Mouse (Mus musculus) limb, embryonic 15.5 days (tissue): ENCODE measurements around the gene Gh. TPM values are rescaled to one million over a fixed set of nuclear protein-coding genes. Genes with fewer than 3 reads are reported as not detected.

ENCODE experiments used
- ATAC-seq: fragments of 200-750 bp; cut with Nextera tagmentation; 2 replicates; pipeline ENCODE4 v1.8.0; 2017; ENCODE audit warnings: low read depth, moderate TSS enrichment; ENCODE audit not compliant: insufficient number of reproducible peaks, low FRiP score, low TSS enrichment
- H3K27ac ChIP-seq: fragments of 300-500 bp; sonication (generic); 2 replicates; pipeline ENCODE4 v1.5.1; 2015; ENCODE audit warnings: moderate library complexity, mild to moderate bottlenecking, inconsistent platforms
- H3K27me3 ChIP-seq: fragments of 300-500 bp; sonication (generic); 2 replicates; pipeline ENCODE4 v1.6.1; 2015; ENCODE audit warnings: inconsistent platforms
- H3K36me3 ChIP-seq: fragments of 300-500 bp; sonication (generic); 2 replicates; pipeline ENCODE4 v1.6.1; 2015; ENCODE audit warnings: inconsistent platforms
- H3K4me1 ChIP-seq: fragments of 300-500 bp; sonication (generic); 2 replicates; pipeline ENCODE4 v1.6.1; 2015; ENCODE audit warnings: inconsistent platforms
- H3K4me2 ChIP-seq: fragments of 300-500 bp; sonication (generic); 2 replicates; pipeline ENCODE4 v1.6.1; 2015; ENCODE audit warnings: mild to moderate bottlenecking, inconsistent platforms
- H3K4me3 ChIP-seq: fragments of 300-500 bp; sonication (generic); 2 replicates; pipeline ENCODE4 v1.5.1; 2015; ENCODE audit warnings: mild to moderate bottlenecking, inconsistent platforms
- H3K9ac ChIP-seq: fragments of 300-500 bp; sonication (generic); 2 replicates; pipeline ENCODE4 v1.6.1; 2015; ENCODE audit warnings: inconsistent platforms
- H3K9me3 ChIP-seq: fragments of 300-500 bp; sonication (generic); 2 replicates; pipeline ENCODE4 v1.6.1; 2016; ENCODE audit warnings: inconsistent platforms
- WGBS: fragments of 180-500 bp; shearing (Covaris S2); methylation state at CpG from one replicate; pipeline ENCODE4 v1.1.7; 2015; 5-methylcytosine and 5-hydroxymethylcytosine counted together
- polyA plus RNA-seq: library from polyadenylated mRNA; unstranded; fragments of >200 nt; fragmentation: Nextera tagmentation; extraction: Ambion mirVana; gene quantifications from 2 replicates; pipeline ENCODE4 v1.2.1, GENCODE M21; 2015

The Gh gene
- polyA plus RNA-seq, 1 experiment from 2014 or later = not detected

GRCm38 (mm10) chr11:106328521-106328920 is 26.9 kb upstream of the Gh start:
- ATAC-seq = no peak
- no peak overlapping the region for H3K9ac ChIP-seq
- H3K36me3 ChIP-seq = no peaks in the 10 kb centered on the region
- 41% methylated on average over 5 of the region's 5 CpGs for WGBS
- H3K27ac ChIP-seq = no peak overlapping the region
- no peaks in the 10 kb centered on the region for H3K9me3 ChIP-seq
- no peak overlapping the region for H3K4me2 ChIP-seq
- H3K4me1 ChIP-seq = peaks cover 17% of the 10 kb centered on the region; the same call in 1 of the 2 replicates
- H3K27me3 ChIP-seq = no peaks in the 10 kb centered on the region
- no peak overlapping the region for H3K4me3 ChIP-seq

GRCm38 (mm10) chr11:106326475-106326874 is 24.8 kb upstream of the Gh start:
- Histone ChIP-seq H3K27me3 (no peaks in the 10 kb centered on the region), H3K9me3 (no peaks in the 10 kb centered on the region), H3K4me2 (no peak overlapping the region), H3K4me1 (peaks cover 17% of the 10 kb centered on the region; the same call in 1 of the 2 replicates), H3K9ac (no peak overlapping the region), H3K4me3 (no peak overlapping the region), H3K27ac (no peak overlapping the region), H3K36me3 (no peaks in the 10 kb centered on the region)
- WGBS = 85% methylated on average over 8 of the region's 8 CpGs
- ATAC-seq = no peak

- no peak overlapping the region for H3K4me3 ChIP-seq
- H3K27me3 ChIP-seq = no peaks in the 10 kb centered on the region
- H3K4me1 ChIP-seq = peaks cover 17% of the 10 kb centered on the region; the same call in 1 of the 2 replicates
- H3K36me3 ChIP-seq = no peaks in the 10 kb centered on the region
- H3K4me2 ChIP-seq = no peak overlapping the region
- no peak overlapping the region for H3K27ac ChIP-seq
- H3K9me3 ChIP-seq = no peaks in the 10 kb centered on the region
- H3K9ac ChIP-seq = no peak overlapping the region
- ATAC-seq = no peak
- 68% methylated on average over 8 of the region's 8 CpGs for WGBS
These were observed 24.0 kb upstream of the Gh start for GRCm38 (mm10) chr11:106325566-106326206.

- no peak for ATAC-seq
- no peak overlapping the region for H3K4me2 ChIP-seq
- no peak overlapping the region for H3K9ac ChIP-seq
- no peaks in the 10 kb centered on the region for H3K27me3 ChIP-seq
- H3K4me1 ChIP-seq = peaks cover 17% of the 10 kb centered on the region; the same call in 1 of the 2 replicates
- H3K27ac ChIP-seq = no peak overlapping the region
- WGBS = 82% methylated on average over 5 of the region's 5 CpGs
- H3K9me3 ChIP-seq = no peaks in the 10 kb centered on the region
- no peaks in the 10 kb centered on the region for H3K36me3 ChIP-seq
- H3K4me3 ChIP-seq = no peak overlapping the region
These were observed 23.2 kb upstream of the Gh start for GRCm38 (mm10) chr11:106324858-106325257.

GRCm38 (mm10) chr11:106318406-106319366 is 17.0 kb upstream of the Gh start:
- H3K27ac ChIP-seq = no peak overlapping the region
- H3K27me3 ChIP-seq = no peaks in the 10 kb centered on the region
- no peak overlapping the region for H3K4me2 ChIP-seq
- peaks cover 35% of the 10 kb centered on the region for H3K4me1 ChIP-seq
- ATAC-seq = no peak
- WGBS = 63% methylated on average over 21 of the region's 21 CpGs
- no peak overlapping the region for H3K4me3 ChIP-seq
- no peak overlapping the region for H3K9ac ChIP-seq
- no peaks in the 10 kb centered on the region for H3K9me3 ChIP-seq
- H3K36me3 ChIP-seq = no peaks in the 10 kb centered on the region

GRCm38 (mm10) chr11:106317801-106318200 is 16.1 kb upstream of the Gh start:
- H3K4me1 ChIP-seq = peaks cover 40% of the 10 kb centered on the region
- 62% methylated on average over 7 of the region's 7 CpGs for WGBS

GRCm38 (mm10) chr11:106316416-106316815 is 14.8 kb upstream of the Gh start:
- Histone ChIP-seq H3K27me3 (no peaks in the 10 kb centered on the region), H3K4me1 (peaks cover 40% of the 10 kb centered on the region), H3K4me2 (no peak overlapping the region), H3K4me3 (no peak overlapping the region), H3K36me3 (no peaks in the 10 kb centered on the region), H3K9me3 (no peaks in the 10 kb centered on the region), H3K27ac (no peak overlapping the region), H3K9ac (no peak overlapping the region)
- whole genome bisulfite sequencing = 38% methylated on average over 1 of the region's 1 CpGs
- no peak for ATAC-seq

More at GRCm38 (mm10) chr11:106317801-106318200, 16.1 kb upstream of the Gh start:
- Histone ChIP-seq H3K9ac (no peak overlapping the region), H3K4me2 (no peak overlapping the region), H3K36me3 (no peaks in the 10 kb centered on the region), H3K27ac (no peak overlapping the region), H3K9me3 (no peaks in the 10 kb centered on the region), H3K4me3 (no peak overlapping the region), H3K27me3 (no peaks in the 10 kb centered on the region)
- ATAC-seq = no peak

GRCm38 (mm10) chr11:106314333-106314812 is 12.7 kb upstream of the Gh start, which contains the start of gene Cd79b:
Cd79b (minus strand) TSS chr11:106314762.
- H3K4me3 ChIP-seq = no peak within 1 kb of the TSS
- WGBS = 31% methylated on average over 9 of the region's 9 CpGs
- ATAC-seq = no peak

GRCm38 (mm10) chr11:106313533-106313932 is 11.9 kb upstream of the Gh start:
- Histone ChIP-seq H3K27me3 (no peaks in the 10 kb centered on the region), H3K4me2 (no peak overlapping the region), H3K27ac (no peak overlapping the region), H3K4me3 (no peak overlapping the region), H3K36me3 (no peaks in the 10 kb centered on the region), H3K4me1 (peaks cover 37% of the 10 kb centered on the region), H3K9ac (no peak overlapping the region), H3K9me3 (no peaks in the 10 kb centered on the region)
- ATAC-seq = no peak
- 35% methylated on average over 5 of the region's 5 CpGs for WGBS

More at GRCm38 (mm10) chr11:106314333-106314812, 12.7 kb upstream of the Gh start, which contains the start of gene Cd79b:
- Histone ChIP-seq H3K9me3 (no peaks in the 10 kb centered on the region), H3K4me2 (no peak within 1 kb of the TSS), H3K4me1 (peaks cover 42% of the 10 kb centered on the region), H3K9ac (no peak within 1 kb of the TSS), H3K27ac (no peak within 1 kb of the TSS; the same call in 1 of the 2 replicates), H3K27me3 (no peaks in the 10 kb centered on the region), H3K36me3 (no peaks in the 10 kb centered on the region)

GRCm38 (mm10) chr11:106310123-106310522 is 8.5 kb upstream of the Gh start:
- 70% methylated on average over 5 of the region's 5 CpGs for WGBS

GRCm38 (mm10) chr11:106308162-106308561 is 6.5 kb upstream of the Gh start:
- Histone ChIP-seq H3K4me2 (no peak overlapping the region), H3K27me3 (no peaks in the 10 kb centered on the region), H3K9ac (no peak overlapping the region), H3K4me1 (peaks cover 5% of the 10 kb centered on the region; the same call in 1 of the 2 replicates), H3K4me3 (no peak overlapping the region), H3K9me3 (no peaks in the 10 kb centered on the region), H3K27ac (no peak overlapping the region), H3K36me3 (no peaks in the 10 kb centered on the region)
- ATAC-seq = no peak
- WGBS = 84% methylated on average over 11 of the region's 11 CpGs

More at GRCm38 (mm10) chr11:106310123-106310522, 8.5 kb upstream of the Gh start:
- no peaks in the 10 kb centered on the region for H3K36me3 ChIP-seq
- H3K9me3 ChIP-seq = no peaks in the 10 kb centered on the region
- no peak for ATAC-seq
- no peaks in the 10 kb centered on the region for H3K27me3 ChIP-seq
- H3K4me2 ChIP-seq = no peak overlapping the region
- H3K9ac ChIP-seq = no peak overlapping the region
- H3K4me1 ChIP-seq = peaks cover 15% of the 10 kb centered on the region
- no peak overlapping the region for H3K4me3 ChIP-seq
- H3K27ac ChIP-seq = no peak overlapping the region
